Mouse (Mus musculus) cerebellum, adult 8-10 months (tissue): Measurements from ENCODE around the gene Lipt2.
A peak's percentile ranks its signal among the peaks of the same experiment; 100 is the strongest.

ENCODE experiments used
- DNase-seq: peaks from one replicate; pipeline ENCODE4 v3.0.0; 2022

The Lipt2 gene

DNA sequence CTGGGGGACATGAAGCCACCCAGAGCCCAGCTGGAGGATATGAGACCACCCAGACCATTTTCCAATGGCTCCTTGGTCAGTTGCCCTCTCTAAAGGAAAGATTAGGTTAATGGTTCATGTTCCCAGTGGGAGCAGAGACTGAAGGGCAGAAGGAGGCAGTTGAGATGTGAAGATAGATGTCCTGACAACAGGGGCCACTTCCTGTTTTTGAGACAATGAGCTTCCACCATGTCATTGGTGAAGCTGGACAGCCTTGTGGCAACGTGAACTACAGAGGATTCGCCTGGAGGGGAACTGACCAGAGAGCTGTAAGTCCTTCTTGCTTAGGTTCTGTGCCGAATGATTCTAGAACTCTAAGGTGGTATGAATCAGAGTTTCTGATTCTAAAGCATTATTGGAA, 17.2 kb downstream of the Lipt2 start, which contains the start of gene Kcne3:
Gene Kcne3, plus strand, starts transcription at position 234 of the 400 bp plus-strand sequence.
- DNase-seq, result no peak

DNA sequence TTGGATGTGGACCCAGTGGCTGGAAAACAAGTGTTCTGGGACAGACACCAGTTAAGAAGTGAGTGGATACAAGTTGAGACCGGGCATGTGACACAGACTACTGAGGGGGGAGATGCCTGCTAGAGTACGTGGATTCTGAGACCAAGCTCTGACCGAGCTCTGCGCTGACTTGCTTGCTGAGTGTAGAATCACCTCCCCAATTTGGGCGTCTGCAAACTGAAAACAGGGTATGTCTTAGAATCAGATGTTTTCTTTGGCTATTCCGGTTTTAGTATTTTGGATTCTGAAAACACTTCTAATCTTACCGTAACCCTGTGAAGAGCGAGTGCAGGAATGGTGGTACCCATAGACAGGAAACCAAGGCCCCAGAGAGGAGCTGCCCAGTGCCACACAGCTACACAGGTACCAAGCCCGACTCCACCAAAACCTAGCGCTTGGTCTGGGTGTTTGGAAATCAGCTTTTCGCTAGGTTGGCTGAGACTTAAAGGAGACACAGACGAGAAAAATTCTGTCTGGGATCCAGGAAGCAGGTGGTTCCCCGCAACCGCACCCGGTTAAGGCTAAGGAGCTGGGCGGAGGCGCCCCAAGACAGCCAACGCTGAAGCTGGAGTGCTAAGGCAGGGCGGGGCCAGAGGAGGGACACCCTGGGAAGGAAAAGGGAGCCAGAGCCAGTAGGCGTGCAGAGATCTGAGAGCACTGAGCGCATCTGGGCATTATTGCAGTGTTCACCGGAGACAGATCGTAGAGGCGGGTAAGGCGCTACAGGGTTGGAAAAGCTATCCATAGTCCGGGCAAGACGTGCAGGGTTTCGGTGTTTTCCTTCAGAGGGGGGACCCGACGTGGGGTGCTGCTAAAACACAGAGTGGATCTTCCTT, 19.2 kb downstream of the Lipt2 start:
- no peak for DNase-seq

DNA sequence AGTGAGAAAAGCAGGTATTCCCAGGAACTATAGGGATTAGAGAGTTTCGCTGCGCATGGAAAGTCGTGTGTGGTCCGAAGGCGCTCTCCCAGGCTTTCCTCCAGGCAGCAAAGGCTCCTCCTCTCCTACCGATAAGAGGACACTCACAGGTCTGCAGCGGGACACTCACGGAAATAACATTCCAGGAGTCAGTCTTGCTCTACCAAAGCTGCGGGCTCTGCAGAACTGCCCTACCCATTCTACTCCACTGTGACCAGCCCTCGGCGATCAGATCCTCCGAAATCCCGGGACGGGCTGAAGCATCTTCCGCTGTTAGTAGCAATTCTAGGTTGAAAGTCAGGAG, 19.8 kb downstream of the Lipt2 start:
- DNase-seq, result no peak

DNA sequence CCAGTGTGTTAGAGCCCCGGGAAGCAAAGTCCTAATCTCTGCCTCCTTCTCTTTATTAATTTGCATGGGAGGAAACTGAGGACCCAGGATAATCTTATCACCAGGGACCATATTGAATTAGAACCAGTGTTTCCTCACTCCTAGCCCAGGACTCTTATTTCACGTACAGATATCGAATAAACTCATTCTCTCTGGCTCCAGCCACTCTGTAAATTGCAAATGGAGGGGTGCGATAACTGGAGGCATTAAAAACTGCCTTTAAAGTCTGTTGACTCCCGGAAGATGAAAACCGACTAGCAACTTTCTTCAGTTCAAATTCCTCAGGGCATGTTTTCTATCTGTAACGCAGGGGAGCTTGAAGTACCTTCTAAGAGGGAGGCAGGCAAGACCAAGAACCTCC, 20.3 kb downstream of the Lipt2 start:
- DNase-seq, result no peak

DNA sequence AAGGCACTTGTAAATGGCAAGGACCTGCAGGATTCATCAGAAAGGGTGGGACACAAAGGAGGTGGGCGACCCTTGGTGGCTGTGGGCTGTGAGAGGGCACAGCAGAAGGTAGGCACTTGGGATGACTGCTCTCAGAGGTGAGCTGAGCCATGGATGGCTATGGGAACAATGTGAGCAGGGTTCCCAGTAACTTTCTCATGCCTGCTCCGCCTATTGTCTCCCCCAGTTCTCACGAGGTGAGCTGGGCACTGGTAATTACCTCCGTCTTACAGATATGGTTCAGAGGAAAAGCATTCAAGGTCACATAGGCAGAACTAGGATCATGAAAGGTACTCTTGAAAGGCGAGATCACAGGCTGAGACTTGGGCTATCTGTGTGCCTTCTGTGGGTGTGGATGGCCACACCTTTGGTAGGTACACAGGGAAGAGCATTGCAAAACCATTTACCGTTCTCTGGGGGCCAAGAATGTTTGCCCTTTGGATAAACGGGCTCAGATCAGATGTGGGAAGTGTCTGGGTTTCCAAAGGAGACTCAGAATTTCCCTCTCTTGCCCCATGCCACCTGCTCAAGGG, 20.8 kb downstream of the Lipt2 start:
- DNase-seq, result no peak

DNA sequence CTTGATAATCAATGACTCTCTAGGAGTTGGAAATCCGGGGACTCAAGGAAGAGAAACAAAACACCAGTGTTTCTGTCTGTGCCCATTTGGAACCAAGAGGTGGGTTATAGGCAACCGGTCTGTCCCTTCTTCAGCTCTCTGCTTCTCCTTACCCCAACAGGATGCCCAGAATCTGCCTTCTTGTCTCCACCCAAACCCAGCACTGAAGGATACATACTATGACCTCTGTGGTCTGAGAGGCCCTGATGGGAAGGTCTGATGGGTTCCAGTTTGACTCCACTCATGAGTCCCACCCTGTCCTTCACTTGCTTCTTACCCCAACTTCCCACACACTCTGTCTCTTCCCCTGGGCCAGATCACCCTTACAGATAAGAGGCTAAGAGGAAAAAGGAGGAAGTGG, 22.1 kb downstream of the Lipt2 start:
- DNase-seq, result no peak

DNA sequence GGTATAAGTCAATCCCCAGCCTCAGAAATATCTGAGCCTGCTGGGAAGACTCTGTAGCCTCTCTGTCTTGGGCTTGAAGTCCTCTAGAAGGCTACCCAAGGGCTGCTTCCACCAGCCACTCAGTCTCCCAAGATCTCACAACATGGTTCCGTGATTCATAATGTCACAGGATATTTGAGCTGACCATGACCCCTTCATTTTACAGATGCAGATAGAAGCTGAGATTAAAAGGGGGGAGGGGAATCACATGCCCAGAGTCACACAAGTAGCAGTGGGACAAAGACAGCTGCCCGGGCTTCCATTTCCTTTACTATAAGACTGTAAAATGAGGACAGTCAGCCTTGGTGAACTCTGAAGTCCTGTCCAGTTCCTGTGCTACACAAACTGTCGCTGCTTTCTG, 22.5 kb downstream of the Lipt2 start:
- no peak for DNase-seq

DNA sequence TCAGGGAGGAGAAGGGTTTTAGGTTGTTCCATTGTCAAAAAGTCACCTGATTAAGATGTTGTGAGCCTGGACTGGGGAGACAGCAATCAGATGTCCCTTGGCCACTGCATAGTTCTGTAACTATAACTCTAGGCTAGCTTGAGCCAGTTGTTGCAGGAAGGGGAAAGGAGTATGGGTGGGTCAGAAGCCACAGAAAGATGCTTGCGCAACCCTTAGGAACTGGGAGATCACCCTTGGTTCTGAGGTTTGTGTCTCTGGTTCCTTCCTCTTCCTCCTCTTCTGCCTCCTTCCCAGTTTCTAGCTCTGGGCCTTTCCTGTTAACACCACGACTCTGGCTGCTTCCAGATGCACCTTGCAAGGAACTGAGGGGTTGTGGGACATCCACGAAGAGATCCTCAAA, 23.3 kb downstream of the Lipt2 start:
- DNase-seq, result no peak

DNA sequence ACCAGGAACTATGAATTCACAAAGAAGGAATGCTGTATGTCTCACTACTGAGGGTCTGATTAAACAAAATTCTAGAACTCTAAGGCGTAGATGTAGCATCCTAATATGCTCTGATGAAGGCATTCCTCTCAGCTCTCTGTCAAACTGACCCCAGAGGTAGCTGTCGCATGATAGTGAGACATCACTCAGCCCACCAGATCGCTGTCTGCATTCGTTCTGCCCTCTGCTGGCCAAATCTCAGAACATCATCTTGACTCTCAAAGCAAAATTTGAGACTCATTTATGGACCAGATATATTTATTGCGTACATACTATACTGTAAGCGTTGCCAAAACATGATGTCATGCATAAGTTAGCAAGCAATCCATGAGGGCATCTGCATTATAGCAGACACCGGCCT, 28.5 kb downstream of the Lipt2 start:
- DNase-seq, result peak; percentile 43

DNA sequence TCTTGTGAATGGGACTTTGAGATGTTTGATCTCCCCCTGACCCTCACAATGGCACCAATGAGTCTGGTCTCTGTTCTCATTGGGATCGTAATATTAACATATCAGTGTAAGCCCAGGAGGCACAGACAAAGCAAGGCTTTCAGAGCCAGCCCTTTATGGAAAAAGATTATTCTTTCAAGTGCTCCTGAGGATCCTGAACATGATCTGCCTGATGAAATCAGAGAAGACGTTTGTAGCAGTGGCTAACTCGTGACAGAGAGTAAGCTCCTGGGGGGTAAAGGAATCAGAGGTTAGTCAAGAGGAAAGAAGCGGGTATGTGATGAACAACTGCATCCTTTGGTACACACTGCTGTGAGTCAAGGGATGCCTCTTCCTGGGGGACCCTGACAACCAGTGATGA, 31.1 kb downstream of the Lipt2 start:
- DNase-seq, result no peak

DNA sequence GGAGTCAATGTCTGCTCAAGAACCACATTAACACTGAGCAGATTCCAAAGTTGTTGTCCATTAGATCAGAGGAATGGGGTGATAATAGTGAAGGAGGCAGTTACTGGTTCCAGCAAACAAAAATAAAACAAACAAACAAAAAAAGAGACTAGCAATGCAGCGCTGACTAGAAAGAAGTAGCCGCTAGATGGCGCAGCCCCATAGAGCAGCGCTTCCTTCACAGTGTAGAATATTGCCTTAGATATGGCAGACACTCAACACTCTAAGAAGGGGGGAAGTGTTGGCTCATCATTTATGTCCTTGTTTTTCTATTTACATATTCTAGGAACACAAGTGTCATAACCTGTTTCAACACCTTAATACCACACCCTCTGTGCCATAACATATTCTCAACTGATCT, 31.7 kb downstream of the Lipt2 start:
- peak; percentile 62 for DNase-seq

DNA sequence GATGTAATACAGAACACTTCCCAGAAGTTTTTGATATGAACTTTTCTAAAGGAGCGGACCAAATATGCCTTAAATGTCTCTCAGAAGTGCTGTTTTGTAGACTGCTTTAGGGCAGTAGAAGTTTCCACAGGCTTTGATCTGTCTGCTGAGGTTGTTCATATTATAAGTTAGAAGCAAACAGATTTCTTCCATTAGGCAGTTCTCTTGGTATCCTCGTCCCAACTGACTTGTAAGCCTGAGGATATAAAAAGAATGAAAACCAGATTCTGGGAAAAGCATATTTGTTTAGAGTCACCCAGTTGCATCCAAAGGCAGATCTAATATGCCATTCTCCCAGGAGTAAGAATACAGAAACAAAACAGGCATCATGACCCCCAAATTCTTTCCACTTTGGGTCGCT, 42.1 kb downstream of the Lipt2 start:
- DNase-seq, result no peak

DNA sequence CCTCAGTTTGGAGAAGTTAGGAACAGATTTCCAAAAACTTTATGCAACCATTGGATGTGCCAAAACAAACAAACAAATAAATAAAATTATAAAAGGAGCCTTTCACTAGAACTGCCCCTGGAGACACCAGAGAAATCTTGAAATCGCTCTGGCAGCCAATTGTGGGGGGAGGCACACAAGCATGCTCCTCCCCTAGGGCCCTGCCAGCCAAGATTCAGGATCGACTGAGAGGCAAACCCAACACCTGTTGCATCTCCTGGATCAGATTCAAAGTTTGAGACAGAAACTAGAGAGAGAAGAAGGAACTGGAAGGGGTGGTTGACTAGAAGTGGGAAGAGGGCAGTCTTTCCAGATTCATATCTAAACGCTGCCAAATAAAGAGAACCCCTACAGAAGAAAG, 44.5 kb downstream of the Lipt2 start:
- DNase-seq, result no peak

DNA sequence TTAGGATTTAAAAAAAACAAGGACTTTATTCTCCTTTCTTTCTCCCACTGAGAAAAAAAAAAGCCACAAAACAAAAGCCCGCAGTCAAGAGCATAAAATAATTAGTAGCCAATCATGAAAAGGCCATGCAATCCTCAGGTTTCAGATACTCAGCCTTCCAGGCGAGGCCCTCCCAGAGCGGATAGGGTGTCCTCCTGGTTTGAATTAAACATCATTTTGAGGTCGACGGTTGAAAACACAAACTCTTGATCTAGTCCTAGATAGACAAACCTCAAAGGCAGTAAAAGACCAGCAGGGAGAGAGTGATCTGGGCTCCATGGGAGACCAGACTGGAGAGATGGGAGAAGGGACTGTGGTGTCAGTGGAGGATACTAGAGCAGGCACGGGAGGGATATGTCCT, 45.8 kb downstream of the Lipt2 start:
- no peak for DNase-seq

DNA sequence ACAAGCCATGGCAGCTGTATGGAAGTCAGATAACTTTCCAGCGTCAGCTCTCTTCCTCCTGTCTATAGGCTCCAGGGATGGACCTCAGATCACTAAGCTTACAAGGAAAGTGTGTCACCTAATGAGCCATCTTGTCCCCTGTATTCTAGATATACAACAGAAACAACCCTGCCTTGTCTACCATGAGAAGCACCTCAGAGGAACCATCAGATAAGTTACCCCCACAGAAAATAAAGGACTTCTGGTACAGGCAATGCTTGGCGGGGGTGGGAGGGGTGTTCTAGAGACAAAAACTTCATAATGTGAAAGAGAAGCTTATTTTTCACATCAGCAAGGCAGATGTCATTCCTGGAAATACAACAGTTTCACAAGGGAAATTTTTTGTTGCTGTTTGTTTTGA, 47.1 kb downstream of the Lipt2 start:
- DNase-seq, result no peak

DNA sequence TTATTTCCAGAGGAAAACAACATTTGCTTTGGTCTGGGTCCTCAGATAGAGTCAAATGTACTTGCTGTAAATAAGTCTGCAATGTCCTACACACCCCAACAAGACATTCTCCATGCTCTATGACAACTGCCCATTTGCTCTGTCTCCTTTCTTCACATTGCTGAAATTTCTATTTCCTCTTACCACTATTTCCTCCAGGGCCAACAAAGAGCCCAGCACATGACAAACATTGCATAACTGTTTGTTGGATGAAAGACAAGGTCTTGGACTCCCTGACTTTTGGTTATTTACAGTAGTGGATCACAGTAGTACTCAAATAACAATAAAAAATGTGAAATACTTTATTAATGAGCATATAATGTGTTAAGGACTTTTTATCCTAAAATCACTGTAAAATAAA, 48.8 kb downstream of the Lipt2 start:
- DNase-seq, result no peak
